Mouse (Mus musculus) myocyte (in vitro differentiated cells): ENCODE results near the gene Mep1a.

Source experiments
- MYOG ChIP-seq, 3 experiments: IDR thresholded peaks; one replicate each; pipeline ENCODE4 v1.6.1; 2011; ENCODE audit warnings: control low read depth in 2 of 3, low read depth in 2 of 3, mild to moderate bottlenecking in 2 of 3; ENCODE audit not compliant: insufficient read length in 2 of 3, control insufficient read depth in 1 of 3, insufficient read depth in 1 of 3
- POLR2A ChIP-seq: IDR thresholded peaks from one replicate; pipeline ENCODE4 v1.6.1; 2011; ENCODE audit warnings: low read depth, mild to moderate bottlenecking, control low read depth, moderate library complexity; ENCODE audit not compliant: insufficient read length

DNA sequence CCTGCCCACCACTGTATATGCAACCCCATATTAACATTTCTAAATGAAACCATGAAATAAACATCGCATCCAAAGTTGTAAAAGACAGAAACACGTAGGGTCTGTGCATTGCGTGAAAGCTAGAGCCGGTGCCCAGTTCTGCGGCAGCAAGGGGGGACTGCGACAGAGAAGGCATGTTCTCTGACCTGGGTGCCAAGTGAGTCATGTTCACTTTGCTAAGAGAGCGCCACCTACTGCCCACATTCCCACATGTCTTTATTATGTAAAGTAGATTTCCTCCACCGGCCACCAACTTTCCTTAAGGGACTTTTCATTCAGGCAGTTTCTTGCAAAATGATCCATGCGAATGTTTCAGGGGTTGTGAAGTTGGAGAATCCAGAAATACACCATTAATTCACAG is 44.0 kb downstream of the Mep1a start:
- no peak for TF ChIP-seq POLR2A
- no peak for TF ChIP-seq MYOG (IDR thresholded peaks at IDR 0.05; ENCODE audit: control insufficient read depth in 1 of 3, insufficient read depth in 1 of 3, insufficient read length in 2 of 3, low read depth in 2 of 3)
